Mouse (Mus musculus): ENCODE data around the gene Dctpp1. TPM values are rescaled to one million over a fixed set of nuclear protein-coding genes. Genes with fewer than 3 reads are reported as not detected.

Gene Dctpp1
- total and polyA plus RNA-seq, 3 experiments = 238 to 290 TPM; not detected in 1

GRCm38 (mm10) chr7:127278311-127278710 lies 17.8 kb upstream of the Dctpp1 start:
- DNase-seq (ENCODE audit: low read depth, low spot score) = peak; percentile 86
- no peaks in the 10 kb centered on the region for H3K27me3 ChIP-seq (ENCODE audit: control insufficient read depth in 1 of 2, insufficient read depth in 2 of 2, low read length in 2 of 2)

GRCm38 (mm10) chr7:127276519-127276961 lies 16.0 kb upstream of the Dctpp1 start:
- H3K4me1 ChIP-seq (ENCODE audit: control insufficient read depth in 1 of 2, insufficient read depth in 2 of 2, low read length in 2 of 2) = peaks cover 12 to 25% of the 10 kb centered on the region in 2 experiments
- no peak overlapping the region for H3K9ac ChIP-seq (ENCODE audit: control insufficient read depth, low read depth, low read length, poor library complexity, severe bottlenecking)
- DNase-seq (ENCODE audit: low read depth, low spot score) = no peak
- TF ChIP-seq TBP (IDR thresholded peaks at IDR 0.05; ENCODE audit: low read depth, low read length) (no peak), CTCF (IDR thresholded peaks at IDR 0.05 in 2 of 3, conservative IDR thresholded peaks at IDR 0.05 in 1 of 3; ENCODE audit: control insufficient read depth in 1 of 3, insufficient read depth in 1 of 3, low read depth in 2 of 3, low read length in 3 of 3, poor library complexity in 1 of 3, severe bottlenecking in 1 of 3) (no peak), JUND (IDR thresholded peaks at IDR 0.05; ENCODE audit: low read depth, low read length) (no peak), RCOR1 (IDR thresholded peaks at IDR 0.05; ENCODE audit: low read depth, low read length) (no peak)
- H3K27me3 ChIP-seq (ENCODE audit: control insufficient read depth in 1 of 2, insufficient read depth in 2 of 2, low read length in 2 of 2) = no peaks in the 10 kb centered on the region
- peaks cover 0 to 27% of the 10 kb centered on the region in 2 experiments; a peak in 3 of 4 replicates for H3K36me3 ChIP-seq (ENCODE audit: control insufficient read depth in 1 of 2, insufficient read depth in 2 of 2, low read length in 2 of 2)
- no peaks in the 10 kb centered on the region for H3K9me3 ChIP-seq (replicated peaks; ENCODE audit: insufficient read depth, low read length)
- peaks cover 23% of the 10 kb centered on the region for H3K79me2 ChIP-seq (ENCODE audit: control insufficient read depth, insufficient read depth, low read length, poor library complexity)
- no peak overlapping the region for H3K4me3 ChIP-seq (ENCODE audit: control insufficient read depth in 1 of 2, insufficient read depth in 1 of 2, low read depth in 2 of 2, low read length in 2 of 2)
- H3K27ac ChIP-seq (ENCODE audit: control insufficient read depth, low read depth, low read length) = no peak overlapping the region

More at GRCm38 (mm10) chr7:127278311-127278710, 17.8 kb upstream of the Dctpp1 start:
- peaks cover 12 to 19% of the 10 kb centered on the region in 2 experiments for H3K4me1 ChIP-seq (ENCODE audit: control insufficient read depth in 1 of 2, insufficient read depth in 2 of 2, low read length in 2 of 2)
- peaks cover 7% of the 10 kb centered on the region for H3K79me2 ChIP-seq (ENCODE audit: control insufficient read depth, insufficient read depth, low read length, poor library complexity)
- 0 out of 2 replicates have a peak, but pooled peaks have one; percentile 21 for TF ChIP-seq RCOR1 (IDR thresholded peaks at IDR 0.05; ENCODE audit: low read depth, low read length)
- TF ChIP-seq ZKSCAN1 (IDR thresholded peaks at IDR 0.05; ENCODE audit: low read depth, low read length) = no peak
- TF ChIP-seq GATA1 (IDR thresholded peaks at IDR 0.05; ENCODE audit: low read depth, low read length) = no peak
- TF ChIP-seq MAZ (IDR thresholded peaks at IDR 0.05; ENCODE audit: low read depth, low read length) = no peak
- TF ChIP-seq TCF12 (IDR thresholded peaks at IDR 0.05; ENCODE audit: low read depth, low read length) = peak; percentile 25; the same call in 1 of the 2 replicates
- TF ChIP-seq ELF1 (IDR thresholded peaks at IDR 0.05; ENCODE audit: low read depth, low read length) = peak; percentile 75
- TF ChIP-seq MYB (IDR thresholded peaks at IDR 0.05; ENCODE audit: low read depth, low read length) = no peak
- TF ChIP-seq RAD21 (IDR thresholded peaks at IDR 0.05; ENCODE audit: low read depth, low read length) = peak; percentile 64
- peak; percentile 70 to 87 (median 81) for TF ChIP-seq CTCF (IDR thresholded peaks at IDR 0.05 in 2 of 3, conservative IDR thresholded peaks at IDR 0.05 in 1 of 3; ENCODE audit: control insufficient read depth in 1 of 3, insufficient read depth in 1 of 3, low read depth in 2 of 3, low read length in 3 of 3, poor library complexity in 1 of 3, severe bottlenecking in 1 of 3)
- TF ChIP-seq MAFK (IDR thresholded peaks at IDR 0.05; ENCODE audit: borderline replicate concordance, low read depth, low read length) = no peak
- TF ChIP-seq USF1 (IDR thresholded peaks at IDR 0.05; ENCODE audit: low read depth, low read length) = peak; percentile 68
- peak; percentile 40; the same call in 1 of the 2 replicates for TF ChIP-seq ETS1 (IDR thresholded peaks at IDR 0.05; ENCODE audit: low read depth, low read length)
- peak; percentile 67 for TF ChIP-seq SMC3 (IDR thresholded peaks at IDR 0.05; ENCODE audit: low read depth, low read length)
- TF ChIP-seq JUND (IDR thresholded peaks at IDR 0.05; ENCODE audit: low read depth, low read length) = no peak
- 0 out of 4 replicates have a peak, but pooled peaks of 1 of the 2 experiments have one; percentile 24 for TF ChIP-seq POLR2A (IDR thresholded peaks at IDR 0.05; ENCODE audit: control insufficient read depth in 1 of 2, insufficient read depth in 1 of 2, low read depth in 1 of 2, low read length in 2 of 2, poor library complexity in 1 of 2)
- TF ChIP-seq TAL1 (IDR thresholded peaks at IDR 0.05; ENCODE audit: low read length) = no peak
- peak; percentile 93 for TF ChIP-seq MXI1 (IDR thresholded peaks at IDR 0.05; ENCODE audit: low read depth, low read length)
- peak; percentile 61 for TF ChIP-seq HCFC1 (IDR thresholded peaks at IDR 0.05; ENCODE audit: low read depth, low read length)
- TF ChIP-seq TBP (IDR thresholded peaks at IDR 0.05; ENCODE audit: low read depth, low read length) = no peak
- TF ChIP-seq SIN3A (IDR thresholded peaks at IDR 0.05; ENCODE audit: low read length) = peak; percentile 77
- no peak for TF ChIP-seq ZMIZ1 (IDR thresholded peaks at IDR 0.05; ENCODE audit: low read depth, low read length)
- no peak for TF ChIP-seq USF2 (IDR thresholded peaks at IDR 0.05; ENCODE audit: borderline replicate concordance in 1 of 2, insufficient read depth in 1 of 2, low read depth in 1 of 2, low read length in 2 of 2)
- TF ChIP-seq NELFE (IDR thresholded peaks at IDR 0.05; ENCODE audit: low read depth, low read length) = peak; percentile 32; the same call in 1 of the 2 replicates
- no peak for TF ChIP-seq POLR2AphosphoS2 (IDR thresholded peaks at IDR 0.05; ENCODE audit: low read length)
- TF ChIP-seq ZC3H11A (IDR thresholded peaks at IDR 0.05; ENCODE audit: low read depth, low read length) = peak; percentile 46
- no peak for TF ChIP-seq UBTF (IDR thresholded peaks at IDR 0.05; ENCODE audit: borderline replicate concordance, insufficient read depth, low read depth, low read length)
- TF ChIP-seq EP300 (IDR thresholded peaks at IDR 0.05; ENCODE audit: low read depth in 1 of 2, low read length in 2 of 2) = no peak
- peak; percentile 79 for TF ChIP-seq MAX (IDR thresholded peaks at IDR 0.05; ENCODE audit: low read length)
- no peak for TF ChIP-seq ZNF384 (IDR thresholded peaks at IDR 0.05; ENCODE audit: low read depth, low read length)
- TF ChIP-seq MYC (IDR thresholded peaks at IDR 0.05; ENCODE audit: low read depth, low read length) = peak; percentile 96
- no peak for TF ChIP-seq KAT2A (conservative IDR thresholded peaks at IDR 0.05; ENCODE audit: low read depth, low read length)
- peak overlapping the region; percentile 9 to 32; a peak in 3 of 4 replicates for H3K4me3 ChIP-seq (ENCODE audit: control insufficient read depth in 1 of 2, insufficient read depth in 1 of 2, low read depth in 2 of 2, low read length in 2 of 2)
- H3K27ac ChIP-seq (ENCODE audit: control insufficient read depth, low read depth, low read length) = no peak overlapping the region
- no peaks in the 10 kb centered on the region for H3K9me3 ChIP-seq (replicated peaks; ENCODE audit: insufficient read depth, low read length)
- peak overlapping the region; percentile 52 for H3K9ac ChIP-seq (ENCODE audit: control insufficient read depth, low read depth, low read length, poor library complexity, severe bottlenecking)
- peaks cover 0 to 18% of the 10 kb centered on the region in 2 experiments; a peak in 2 of 4 replicates for H3K36me3 ChIP-seq (ENCODE audit: control insufficient read depth in 1 of 2, insufficient read depth in 2 of 2, low read length in 2 of 2)

All from MEL (cell line).